Mouse (Mus musculus) erythroblast, embryonic 14.5 days (primary cell): ENCODE results near the gene Mamdc4.

Experiments used
- GATA1 ChIP-seq: IDR thresholded peaks from 2 replicates; pipeline ENCODE4 v1.6.1; 2012; ENCODE audit warnings: low read length, inconsistent platforms, mixed read lengths
- TAL1 ChIP-seq: IDR thresholded peaks from 3 replicates; pipeline ENCODE4 v1.6.1; 2012; ENCODE audit warnings: low read length, inconsistent platforms, mixed read lengths

DNA sequence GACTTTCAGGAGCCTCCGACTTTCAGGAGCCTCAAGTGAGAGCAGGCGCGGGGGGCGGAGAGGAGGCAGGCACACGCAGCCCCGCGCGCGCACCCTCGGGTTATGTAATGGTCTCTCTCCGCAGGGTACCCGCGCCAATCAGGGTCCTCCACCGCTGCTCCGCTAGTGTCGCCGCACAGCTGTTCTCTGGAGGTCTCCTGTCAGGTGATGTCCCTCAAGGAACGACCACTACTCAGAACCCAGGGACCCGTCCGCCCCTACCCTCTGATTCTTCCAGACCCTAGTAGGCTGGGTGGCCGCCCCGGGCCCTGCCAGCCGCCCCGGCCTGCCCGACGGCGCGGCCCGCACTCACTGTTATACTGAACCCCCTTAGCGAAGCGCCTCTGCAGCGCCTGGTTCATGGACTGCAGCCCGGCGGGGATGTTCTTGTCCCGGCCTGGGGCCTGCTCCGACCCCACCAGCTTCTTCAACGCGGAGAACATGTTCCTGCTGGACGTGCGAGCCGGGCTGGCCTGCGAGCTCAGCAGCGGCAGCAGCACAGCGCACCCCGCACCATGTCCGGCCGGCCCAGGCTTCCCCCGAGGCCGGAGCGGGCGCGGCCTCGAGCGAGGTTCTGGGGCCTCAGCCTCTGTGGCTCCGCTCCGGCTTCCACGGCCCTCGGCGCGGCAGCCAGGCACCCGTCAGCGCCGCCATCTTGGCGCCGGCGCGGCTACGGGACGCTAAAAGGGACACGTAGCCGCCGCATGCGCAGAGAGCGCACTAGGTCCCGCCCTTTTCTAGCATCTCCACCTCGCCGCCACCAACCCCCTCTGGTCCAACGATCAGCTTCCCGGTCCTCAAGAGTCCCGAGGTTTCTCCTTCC lies 33.3 kb upstream of the Mamdc4 start, which contains the start of gene Rabl6:
- TF ChIP-seq TAL1 (no peak), GATA1 (no peak)
